Mouse (Mus musculus) kidney, adult 2 months (tissue): ENCODE results near the gene Dhx15. TPM values are rescaled to one million over a fixed set of nuclear protein-coding genes. Genes with fewer than 3 reads are reported as not detected.
A peak's percentile ranks its signal among the peaks of the same experiment; 100 is the strongest.

ENCODE experiments used
- DNase-seq: peaks from one replicate; pipeline ENCODE4 v3.0.0; 2021
- H3K27ac ChIP-seq: fragments of 200-500 bp; 2 replicates; pipeline ENCODE4 v1.5.1; 2012; ENCODE audit warnings: low read depth, low read length, control low read depth, inconsistent platforms; ENCODE audit not compliant: insufficient read depth
- H3K27me3 ChIP-seq: fragments of 200-500 bp; replicated peaks from 2 replicates; pipeline ENCODE4 v1.6.1; 2012; ENCODE audit warnings: mild to moderate bottlenecking, moderate library complexity, low read length, inconsistent platforms; ENCODE audit not compliant: control insufficient read depth, insufficient read depth
- H3K36me3 ChIP-seq: fragments of 200-500 bp; 2 replicates; pipeline ENCODE4 v1.6.1; 2012; ENCODE audit warnings: mild to moderate bottlenecking, moderate library complexity, low read length, inconsistent platforms; ENCODE audit not compliant: control insufficient read depth, insufficient read depth
- H3K4me1 ChIP-seq: fragments of 200-500 bp; 2 replicates; pipeline ENCODE4 v1.6.1; 2011; ENCODE audit warnings: low read length; ENCODE audit not compliant: control insufficient read depth, insufficient read depth
- H3K4me3 ChIP-seq: fragments of 200-500 bp; 2 replicates; pipeline ENCODE4 v1.5.1; 2011; ENCODE audit warnings: mild to moderate bottlenecking, low read depth, low read length, control low read depth; ENCODE audit not compliant: insufficient read depth
- CTCF ChIP-seq: fragments of 200-500 bp; conservative IDR thresholded peaks from 2 replicates; pipeline ENCODE4 v1.5.1; 2011; ENCODE audit warnings: low read depth, mild to moderate bottlenecking, control low read depth, low read length, moderate library complexity, mixed read lengths; ENCODE audit not compliant: insufficient read depth, insufficient read length
- POLR2A ChIP-seq: fragments of 200-500 bp; IDR thresholded peaks from one replicate; pipeline ENCODE4 v1.6.1; 2011; ENCODE audit warnings: low read depth, low read length, control low read depth
- WGBS: fragments of 180-500 bp; shearing (Covaris S2); methylation state at CpG from one replicate; pipeline ENCODE4 v1.1.7; 2018; 5-methylcytosine and 5-hydroxymethylcytosine counted together
- polyA plus RNA-seq: library from polyadenylated mRNA; depleted of rRNA; stranded (reverse); fragments of >200 nt; gene quantifications from 2 replicates; pipeline ENCODE4 v1.2.3, GENCODE M21; 2012

Dhx15 gene
- polyA plus RNA-seq, 1 experiment: 39.2 TPM

GRCm38 (mm10) chr5:52145684-52146083, 44.6 kb downstream of the Dhx15 start:
- peaks cover 3% of the 10 kb centered on the region; the same call in 1 of the 2 replicates for H3K36me3 ChIP-seq

GRCm38 (mm10) chr5:52141936-52142335, 48.4 kb downstream of the Dhx15 start:
- TF ChIP-seq POLR2A: no peak
- no peak for TF ChIP-seq CTCF
- DNase-seq: no peak
- peaks cover 1% of the 10 kb centered on the region; the same call in 1 of the 2 replicates for H3K36me3 ChIP-seq
- no peak overlapping the region for H3K4me3 ChIP-seq
- H3K27ac ChIP-seq: no peak overlapping the region
- no peaks in the 10 kb centered on the region for H3K27me3 ChIP-seq
- WGBS: 88% methylated on average over 9 of the region's 9 CpGs
- H3K4me1 ChIP-seq: no peaks in the 10 kb centered on the region; the same call in 1 of the 2 replicates

More at GRCm38 (mm10) chr5:52145684-52146083, 44.6 kb downstream of the Dhx15 start:
- H3K4me1 ChIP-seq: no peaks in the 10 kb centered on the region
- TF ChIP-seq CTCF: no peak
- H3K27me3 ChIP-seq: no peaks in the 10 kb centered on the region
- WGBS: 84% methylated on average over 6 of the region's 6 CpGs
- H3K4me3 ChIP-seq: no peak overlapping the region
- no peak overlapping the region for H3K27ac ChIP-seq
- DNase-seq: no peak

GRCm38 (mm10) chr5:52138819-52139218, 51.5 kb downstream of the Dhx15 start:
- 37% methylated on average over 6 of the region's 6 CpGs for WGBS
- TF ChIP-seq POLR2A: no peak
- TF ChIP-seq CTCF: no peak

GRCm38 (mm10) chr5:52138134-52138533, 52.2 kb downstream of the Dhx15 start:
- Histone ChIP-seq H3K4me3 (no peak overlapping the region), H3K27ac (no peak overlapping the region), H3K27me3 (no peaks in the 10 kb centered on the region), H3K36me3 (no peaks in the 10 kb centered on the region), H3K4me1 (no peaks in the 10 kb centered on the region; the same call in 1 of the 2 replicates)
- TF ChIP-seq CTCF: no peak
- TF ChIP-seq POLR2A: no peak
- 78% methylated on average over 11 of the region's 11 CpGs for WGBS
- peak; percentile 32 for DNase-seq

More at GRCm38 (mm10) chr5:52138819-52139218, 51.5 kb downstream of the Dhx15 start:
- H3K27me3 ChIP-seq: no peaks in the 10 kb centered on the region
- H3K4me1 ChIP-seq: no peaks in the 10 kb centered on the region; the same call in 1 of the 2 replicates
- peak; percentile 4 for DNase-seq
- no peak overlapping the region for H3K27ac ChIP-seq
- H3K4me3 ChIP-seq: no peak overlapping the region
- H3K36me3 ChIP-seq: no peaks in the 10 kb centered on the region

GRCm38 (mm10) chr5:52135460-52136141, 54.7 kb downstream of the Dhx15 start:
- Histone ChIP-seq H3K4me3 (no peak overlapping the region), H3K27ac (no peak overlapping the region), H3K36me3 (no peaks in the 10 kb centered on the region), H3K4me1 (no peaks in the 10 kb centered on the region; the same call in 1 of the 2 replicates), H3K27me3 (no peaks in the 10 kb centered on the region)
- no peak for TF ChIP-seq CTCF
- 65% methylated on average over 16 of the region's 16 CpGs for WGBS
- DNase-seq: peak; percentile 25

GRCm38 (mm10) chr5:52132840-52133239, 57.5 kb downstream of the Dhx15 start:
- Histone ChIP-seq H3K4me1 (no peaks in the 10 kb centered on the region), H3K4me3 (no peak overlapping the region), H3K27ac (no peak overlapping the region), H3K27me3 (no peaks in the 10 kb centered on the region), H3K36me3 (no peaks in the 10 kb centered on the region)
- WGBS: 90% methylated on average over 7 of the region's 7 CpGs
- no peak for DNase-seq
- TF ChIP-seq POLR2A (no peak), CTCF (no peak)

- H3K27ac ChIP-seq: no peak overlapping the region
- peak; percentile 36 for DNase-seq
- no peak overlapping the region for H3K4me3 ChIP-seq
- TF ChIP-seq POLR2A (no peak), CTCF (peak; percentile 71)
- 34% methylated on average over 9 of the region's 9 CpGs for WGBS
- no peaks in the 10 kb centered on the region for H3K36me3 ChIP-seq
- H3K27me3 ChIP-seq: no peaks in the 10 kb centered on the region
- no peaks in the 10 kb centered on the region for H3K4me1 ChIP-seq
These were observed 58.2 kb downstream of the Dhx15 start for GRCm38 (mm10) chr5:52132092-52132491.

GRCm38 (mm10) chr5:52131389-52131788, 58.9 kb downstream of the Dhx15 start:
- WGBS: 92% methylated on average over 13 of the region's 13 CpGs
- Histone ChIP-seq H3K4me3 (no peak overlapping the region), H3K36me3 (no peaks in the 10 kb centered on the region), H3K27me3 (no peaks in the 10 kb centered on the region), H3K27ac (no peak overlapping the region), H3K4me1 (no peaks in the 10 kb centered on the region)
- TF ChIP-seq POLR2A (no peak), CTCF (no peak)
- DNase-seq: no peak
